In the genomic region with DNA sequence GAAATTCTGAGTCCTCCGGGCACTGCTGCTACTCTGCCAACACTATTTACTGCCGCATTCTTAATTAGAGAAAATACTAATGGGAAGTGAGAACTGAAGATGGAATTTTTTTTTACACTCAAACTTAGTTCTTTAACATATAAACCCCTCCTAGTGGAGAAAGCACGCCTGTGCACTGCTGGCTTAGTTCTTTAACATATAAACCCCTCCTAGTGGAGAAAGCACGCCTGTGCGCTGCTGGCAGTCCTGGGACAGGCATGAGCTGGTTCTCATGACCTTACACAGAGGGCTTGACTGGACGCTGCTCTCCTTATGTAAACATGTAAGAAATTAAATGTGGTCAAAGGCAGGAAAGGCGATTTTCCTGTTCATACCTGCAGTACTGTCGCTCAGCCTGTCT, we compare ENCODE assay signal across 8 mouse cellular contexts. TPM values are rescaled to one million over a fixed set of nuclear protein-coding genes. Genes with fewer than 3 reads are reported as not detected.
DNase-seq lines count a peak whose midpoint lies in the region; TF ChIP-seq lines count a peak whose summit lies in the region.
"Had no signal": no experiment of that assay in that cellular context is flagged by ENCODE, and none has a peak within 500 bp of the region (broad histone marks: within the 10 kb centered on the region; RNA-seq: fewer than 3 reads in every experiment).

No protein-coding gene starts in this region.

- peak; percentile 54 for DNase-seq in CD4-positive helper T cell, adult 2 months (ENCODE audit: low read depth, low spot score)
- DNase-seq in MEL (ENCODE audit: low read depth, low spot score), result peak; percentile 82
- DNase-seq in embryo, embryonic 11.5 days (ENCODE audit: low read depth, low spot score), result peak; percentile 32
- DNase-seq in heart, postnatal 36 days, result peak; percentile 31 to 42
- peak; percentile 28 for DNase-seq in layer of hippocampus, adult 9-11 months
- peak; percentile 47 for DNase-seq in midbrain, embryonic 10.5 days (ENCODE audit: low spot score)
- DNase-seq in spleen, adult 2 months (ENCODE audit: low read depth in 1 of 2, low spot score in 2 of 2), result peak; percentile 34 to 55

- H3K27ac ChIP-seq in MEL (ENCODE audit: control insufficient read depth, low read depth, low read length), result no peak overlapping the region
- no peak overlapping the region for H3K27ac ChIP-seq in midbrain, embryonic 10.5 days (replicated peaks)
- H3K27ac ChIP-seq in spleen, adult 2 months (ENCODE audit: insufficient read depth, low read length), result no peak overlapping the region

- H3K4me3 ChIP-seq in MEL (ENCODE audit: control insufficient read depth in 1 of 2, insufficient read depth in 1 of 2, low read depth in 2 of 2, low read length in 2 of 2), result no peak overlapping the region
- no peak overlapping the region for H3K4me3 ChIP-seq in midbrain, embryonic 10.5 days
- no peak overlapping the region for H3K4me3 ChIP-seq in spleen, adult 2 months (ENCODE audit: extremely low read depth, insufficient read depth, insufficient read length)

- peak overlapping the region; percentile 22; the same call in 1 of the 2 replicates for H3K9ac ChIP-seq in MEL (ENCODE audit: control insufficient read depth, low read depth, low read length, poor library complexity, severe bottlenecking)

- peak; percentile 58 for TF ChIP-seq RAD21 in MEL (IDR thresholded peaks at IDR 0.05; ENCODE audit: low read depth, low read length)

- TF ChIP-seq CTCF in MEL (IDR thresholded peaks at IDR 0.05 in 2 of 3, conservative IDR thresholded peaks at IDR 0.05 in 1 of 3; ENCODE audit: control insufficient read depth in 1 of 3, insufficient read depth in 1 of 3, low read depth in 2 of 3, low read length in 3 of 3, poor library complexity in 1 of 3, severe bottlenecking in 1 of 3), result peak; percentile 57 to 98 (median 67)
- peak; percentile 29; the same call in 1 of the 2 replicates for TF ChIP-seq CTCF in spleen, adult 2 months (IDR thresholded peaks at IDR 0.05; ENCODE audit: extremely low read depth, insufficient read depth, insufficient read length, insufficient replicate concordance)

- H3K27me3 ChIP-seq in MEL (ENCODE audit: control insufficient read depth in 1 of 2, insufficient read depth in 2 of 2, low read length in 2 of 2), result no peaks in the 10 kb centered on the region; a peak in 1 of 4 replicates
- H3K27me3 ChIP-seq in midbrain, embryonic 10.5 days (ENCODE audit: low read depth, poor library complexity, severe bottlenecking), result no peaks in the 10 kb centered on the region
- no peaks in the 10 kb centered on the region for H3K27me3 ChIP-seq in spleen, adult 2 months (ENCODE audit: control insufficient read depth, insufficient read depth, low read length)

- no peak for TF ChIP-seq POLR2A in MEL (IDR thresholded peaks at IDR 0.05; ENCODE audit: control insufficient read depth in 1 of 2, insufficient read depth in 1 of 2, low read depth in 1 of 2, low read length in 2 of 2, poor library complexity in 1 of 2)
- no peak for TF ChIP-seq POLR2A in spleen, adult 2 months (IDR thresholded peaks at IDR 0.05; ENCODE audit: low read depth, low read length)

- intact Hi-C loops in heart, postnatal 36 days (cut with DNase I), result loop anchor here (5.0 kb wide), 3 partner anchors 81 to 289 kb away; partner anchors contain the start of genes Brix1 and Rad1

- WGBS in midbrain, embryonic 10.5 days, result 54% methylated on average over 8 of the region's 8 CpGs
- 38% methylated on average over 8 of the region's 8 CpGs for WGBS in spleen, adult 2 months

- no peaks in the 10 kb centered on the region for H3K79me2 ChIP-seq in MEL (ENCODE audit: control insufficient read depth, insufficient read depth, low read length, poor library complexity)

- no peak for TF ChIP-seq EP300 in MEL (IDR thresholded peaks at IDR 0.05; ENCODE audit: low read depth in 1 of 2, low read length in 2 of 2)

- no peaks in the 10 kb centered on the region for H3K9me3 ChIP-seq in MEL (replicated peaks; ENCODE audit: insufficient read depth, low read length)
- H3K9me3 ChIP-seq in midbrain, embryonic 10.5 days (replicated peaks), result no peaks in the 10 kb centered on the region

- no peaks in the 10 kb centered on the region; a peak in 1 of 4 replicates for H3K4me1 ChIP-seq in MEL (ENCODE audit: control insufficient read depth in 1 of 2, insufficient read depth in 2 of 2, low read length in 2 of 2)
- no peaks in the 10 kb centered on the region for H3K4me1 ChIP-seq in midbrain, embryonic 10.5 days
- H3K4me1 ChIP-seq in spleen, adult 2 months (ENCODE audit: control insufficient read depth, insufficient read depth, insufficient read length), result peaks cover 4% of the 10 kb centered on the region; the same call in 1 of the 2 replicates

- H3K36me3 ChIP-seq in MEL (ENCODE audit: control insufficient read depth in 1 of 2, insufficient read depth in 2 of 2, low read length in 2 of 2), result peaks cover 0 to 2% of the 10 kb centered on the region in 2 experiments; a peak in 1 of 4 replicates
- H3K36me3 ChIP-seq in midbrain, embryonic 10.5 days, result peaks cover 65% of the 10 kb centered on the region
- no peaks in the 10 kb centered on the region for H3K36me3 ChIP-seq in spleen, adult 2 months (ENCODE audit: control insufficient read depth, insufficient read depth, low read length)

TF ChIP-seq in MEL, 35 proteins besides CTCF, POLR2A, EP300 and RAD21:
- no peak for TF ChIP-seq TAL1 (IDR thresholded peaks at IDR 0.05; ENCODE audit: low read length)
- no peak for TF ChIP-seq GATA1 (IDR thresholded peaks at IDR 0.05; ENCODE audit: low read depth, low read length)
- TF ChIP-seq CHD2 (IDR thresholded peaks at IDR 0.05; ENCODE audit: low read length), result no peak
- 0 out of 2 replicates have a peak, but pooled peaks have one; percentile 21 for TF ChIP-seq RCOR1 (IDR thresholded peaks at IDR 0.05; ENCODE audit: low read depth, low read length)
- TF ChIP-seq MYB (IDR thresholded peaks at IDR 0.05; ENCODE audit: low read depth, low read length), result no peak
- peak; percentile 82 for TF ChIP-seq ZNF384 (IDR thresholded peaks at IDR 0.05; ENCODE audit: low read depth, low read length)
- no peak for TF ChIP-seq NRF1 (IDR thresholded peaks at IDR 0.05; ENCODE audit: insufficient read depth, low read depth, low read length, poor library complexity, severe bottlenecking)
- TF ChIP-seq SMC3 (IDR thresholded peaks at IDR 0.05; ENCODE audit: low read depth, low read length), result peak; percentile 88
- no peak for TF ChIP-seq HCFC1 (IDR thresholded peaks at IDR 0.05; ENCODE audit: low read depth, low read length)
- TF ChIP-seq ZC3H11A (IDR thresholded peaks at IDR 0.05; ENCODE audit: low read depth, low read length), result peak; percentile 52
- TF ChIP-seq MAX (IDR thresholded peaks at IDR 0.05; ENCODE audit: low read length), result 0 out of 2 replicates have a peak, but pooled peaks have one; percentile 20
- 0 out of 2 replicates have a peak, but pooled peaks have one; percentile 30 for TF ChIP-seq SIN3A (IDR thresholded peaks at IDR 0.05; ENCODE audit: low read length)
- 0 out of 2 replicates have a peak, but pooled peaks have one; percentile 17 for TF ChIP-seq ELF1 (IDR thresholded peaks at IDR 0.05; ENCODE audit: low read depth, low read length)
- TF ChIP-seq ZKSCAN1 (IDR thresholded peaks at IDR 0.05; ENCODE audit: low read depth, low read length), result no peak
- 0 out of 2 replicates have a peak, but pooled peaks have one; percentile 28 for TF ChIP-seq MYC (IDR thresholded peaks at IDR 0.05; ENCODE audit: low read depth, low read length)
TF ChIP-seq in MEL: peak in this region for 8.

RNA-seq across cellular contexts. Expression of gene Ttc23l, which starts 24.9 kb away (rescaled TPM):
- not detected in 2 replicates for total RNA-seq in MEL (2012; rRNA removed)
- not detected for polyA plus RNA-seq in MEL (2012; ENCODE audit: insufficient read depth in 1 of 2, insufficient read length in 2 of 2, low read depth in 1 of 2, low replicate concordance in 2 of 2, missing spikeins in 1 of 2)
- total RNA-seq in heart, postnatal 36 days (2021), result not detected
- polyA plus RNA-seq in midbrain, embryonic 10.5 days (2016; fragmentation: Nextera tagmentation; extraction: Ambion mirVana), result not detected in 2 replicates
- not detected in 2 replicates for polyA plus RNA-seq in spleen, adult 2 months (2012; rRNA removed)
- polyA plus RNA-seq: heart, embryonic 14.5 days had no signal

Comparison
In these comparisons a context has a peak if more than half of its experiments do, and no peak if none do; other contexts are left out.
1. DNase-seq: peak in every context shown above with its lines; median percentile 82 in MEL; 54 in CD4-positive helper T cell, adult 2 months; 47 in midbrain, embryonic 10.5 days; 44 in spleen, adult 2 months; 36 in heart, postnatal 36 days; 32 in embryo, embryonic 11.5 days; 28 in layer of hippocampus, adult 9-11 months.